ENCODE assay signal across 27 mouse cellular contexts in genomic region chr2:6334011-6334410, GRCm38 (mm10). TPM values are rescaled to one million over a fixed set of nuclear protein-coding genes. Genes with fewer than 3 reads are reported as not detected.
DNase-seq lines count a peak whose midpoint lies in the region; ATAC-seq lines count a peak whose summit lies in the region.
"Had no signal": no experiment of that assay in that cellular context is flagged by ENCODE, and none has a peak within 500 bp of the region (broad histone marks: within the 10 kb centered on the region; RNA-seq: fewer than 3 reads in every experiment).

No protein-coding gene starts in this region.

- intact Hi-C loops in heart, postnatal 25 days (cut with DNase I): no loop called here

- no peaks in the 10 kb centered on the region for H3K27me3 ChIP-seq in liver, embryonic 15.5 days
- H3K27me3 ChIP-seq in liver, embryonic 11.5 days (replicated peaks; ENCODE audit: control insufficient read depth, insufficient read depth, low read length): no peaks in the 10 kb centered on the region
- H3K27me3 ChIP-seq: embryonic facial prominence, embryonic 15.5 days; forebrain, embryonic 15.5 days; limb, embryonic 13.5 days; megakaryocyte, embryonic 14.5 days; midbrain, embryonic 13.5 days; neural tube, embryonic 12.5 days had no signal

- H3K4me2 ChIP-seq in liver, embryonic 15.5 days: no peak overlapping the region
- H3K4me2 ChIP-seq in liver, embryonic 11.5 days: no peak overlapping the region
- H3K4me2 ChIP-seq: embryonic facial prominence, embryonic 15.5 days; forebrain, embryonic 15.5 days; heart, embryonic 11.5 days; limb, embryonic 13.5 days; midbrain, embryonic 13.5 days; neural tube, embryonic 12.5 days had no signal

- no peak for ATAC-seq in liver, embryonic 15.5 days (ENCODE audit: insufficient read depth)
- ATAC-seq in liver, embryonic 11.5 days (replicated peaks; ENCODE audit: low FRiP score): no peak
- ATAC-seq: forebrain, embryonic 15.5 days; hindbrain, embryonic 16.5 days; midbrain, embryonic 13.5 days had no signal

- peaks cover 81% of the 10 kb centered on the region for H3K4me1 ChIP-seq in liver, embryonic 15.5 days (replicated peaks)
- H3K4me1 ChIP-seq in liver, embryonic 11.5 days (replicated peaks; ENCODE audit: control insufficient read depth, insufficient read depth, low read length): peaks cover 54% of the 10 kb centered on the region
- H3K4me1 ChIP-seq: forebrain, embryonic 15.5 days had no signal

- H3K9me3 ChIP-seq in liver, embryonic 15.5 days (replicated peaks): no peaks in the 10 kb centered on the region
- H3K9me3 ChIP-seq in liver, embryonic 11.5 days (ENCODE audit: control insufficient read depth, low read length): no peaks in the 10 kb centered on the region
- H3K9me3 ChIP-seq: embryonic facial prominence, embryonic 15.5 days; forebrain, embryonic 15.5 days; hindbrain, embryonic 10.5 days; limb, embryonic 13.5 days; megakaryocyte, embryonic 14.5 days; midbrain, embryonic 13.5 days; neural tube, embryonic 12.5 days had no signal

- H3K36me3 ChIP-seq in liver, embryonic 15.5 days (replicated peaks): no peaks in the 10 kb centered on the region
- H3K36me3 ChIP-seq in liver, embryonic 11.5 days (ENCODE audit: control insufficient read depth, insufficient read depth, low read length): no peaks in the 10 kb centered on the region
- H3K36me3 ChIP-seq: embryonic facial prominence, embryonic 15.5 days; forebrain, embryonic 15.5 days; limb, embryonic 13.5 days; midbrain, embryonic 13.5 days had no signal

- DNase-seq in adrenal gland, adult 2 months: peak; percentile 50
- no peak for DNase-seq in adrenal gland, postnatal 10 days
- peak; percentile 30 for DNase-seq in kidney, adult 9 months
- DNase-seq in kidney, postnatal 4 days: no peak
- DNase-seq in liver, embryonic 11.5 days (ENCODE audit: low spot score): no peak
- DNase-seq in layer of hippocampus, adult 18-20 months (ENCODE audit: low spot score in 2 of 2): no peak
- no peak for DNase-seq in heart, postnatal 25 days (ENCODE audit: low spot score)
- DNase-seq: adrenal gland, postnatal 25 days; cerebellum, adult 11 months; cerebellum, adult 9-11 months; gastrocnemius, postnatal 10 days; layer of hippocampus, adult 9-11 months; lung, adult 2 months; lung, postnatal 36 days; right cerebral cortex, postnatal 14 days; thymus, adult 2 months had no signal

- 67% methylated on average over 6 of the region's 6 CpGs for WGBS in liver, embryonic 15.5 days (ENCODE audit: insufficient replicate concordance)
- 81% methylated on average over 6 of the region's 6 CpGs for WGBS in liver, embryonic 11.5 days

- no peak overlapping the region for H3K4me3 ChIP-seq in liver, embryonic 15.5 days (replicated peaks)
- H3K4me3 ChIP-seq in liver, embryonic 11.5 days (ENCODE audit: low read depth, low read length): no peak overlapping the region
- H3K4me3 ChIP-seq: embryonic facial prominence, embryonic 15.5 days; forebrain, embryonic 15.5 days; hindbrain, embryonic 10.5 days; limb, embryonic 13.5 days; megakaryocyte, embryonic 14.5 days; midbrain, embryonic 13.5 days; neural tube, embryonic 12.5 days had no signal

- H3K9ac ChIP-seq in liver, embryonic 15.5 days: no peak overlapping the region
- no peak overlapping the region for H3K9ac ChIP-seq in liver, embryonic 11.5 days (ENCODE audit: low read depth, low read length)
- H3K9ac ChIP-seq: embryonic facial prominence, embryonic 15.5 days; forebrain, embryonic 15.5 days; limb, embryonic 13.5 days; midbrain, embryonic 13.5 days; neural tube, embryonic 12.5 days had no signal

- 0 out of 2 replicates have a peak overlapping the region, but pooled peaks have one; percentile 10 for H3K27ac ChIP-seq in liver, embryonic 15.5 days (replicated peaks)
- no peak overlapping the region for H3K27ac ChIP-seq in liver, embryonic 11.5 days (ENCODE audit: low read depth, low read length)
- H3K27ac ChIP-seq: embryonic facial prominence, embryonic 15.5 days; forebrain, embryonic 15.5 days; hindbrain, embryonic 10.5 days; limb, embryonic 13.5 days; midbrain, embryonic 13.5 days; neural tube, embryonic 12.5 days; stomach, postnatal 0 days had no signal

RNA-seq across cellular contexts. Expression of gene Usp6nl, which starts 11.5 kb away (rescaled TPM):
- 10 to 100 TPM; 35.9 to 42.0 TPM for total RNA-seq in adrenal gland, adult 2 months (2021)
- polyA plus RNA-seq in adrenal gland, adult 2 months (2012; rRNA removed): 3.3 and 5.9 TPM in 2 replicates
- 10 to 100 TPM; 27.1 to 28.7 TPM for total RNA-seq in adrenal gland, postnatal 10 days (2021)
- polyA plus RNA-seq in liver, embryonic 15.5 days (2015; fragmentation: Nextera tagmentation; extraction: Ambion mirVana): 2.5 and 3.1 TPM in 2 replicates
- 8.5 and 10.6 TPM in 2 replicates for polyA plus RNA-seq in liver, embryonic 11.5 days (2014; fragmentation: Nextera tagmentation; extraction: Ambion mirVana)
- total RNA-seq in layer of hippocampus, adult 18-20 months (2021): 10 to 100 TPM; 11.8 to 12.5 TPM
- total RNA-seq in heart, postnatal 25 days (2021): 1 to 10 TPM; 6.3 to 6.7 TPM

Comparison
In these comparisons a context has a peak if more than half of its experiments do, and no peak if none do; other contexts are left out.
1. DNase-seq: peak in adrenal gland, adult 2 months (single experiment) and kidney, adult 9 months (single experiment); none in adrenal gland, postnatal 10 days (single experiment), kidney, postnatal 4 days (0 of 2), liver, embryonic 11.5 days (single experiment), layer of hippocampus, adult 18-20 months (0 of 2) and heart, postnatal 25 days (single experiment).